Mouse (Mus musculus): ENCODE measurements at regions not wholly inside any gene's neighbourhood (a gene's known extent, or its start where the extent isn't known, plus 50 kb on each side); places are given as distances from the start of the nearest gene placed in this dataset.
"Not testable (repeated sequence)": the region's sequence is repeated elsewhere in the genome, so short reads cannot be mapped to it uniquely, and the experiment has no call there.

GRCm38 (mm10) chr14:14478159-14478558 is 77.1 kb downstream of the Olfr721-ps1 start:
- not testable (repeated sequence) for H3K27ac ChIP-seq (ENCODE audit: insufficient read depth, low read length); H3K4me3 ChIP-seq (replicated peaks; ENCODE audit: insufficient read depth, low read depth, low read length); DNase-seq; H3K27me3 ChIP-seq (ENCODE audit: control insufficient read depth, insufficient read depth, low read length); H3K4me1 ChIP-seq (ENCODE audit: control insufficient read depth, insufficient read depth, low read length)
- WGBS = 79% methylated on average over 2 of the region's 2 CpGs

GRCm38 (mm10) chr14:14481840-14482239 is 80.7 kb downstream of the Olfr721-ps1 start:
- Histone ChIP-seq H3K4me1 (ENCODE audit: control insufficient read depth, insufficient read depth, low read length) (no peaks in the 10 kb centered on the region), H3K27me3 (ENCODE audit: control insufficient read depth, insufficient read depth, low read length) (no peaks in the 10 kb centered on the region), H3K27ac (ENCODE audit: insufficient read depth, low read length) (no peak overlapping the region), H3K4me3 (replicated peaks; ENCODE audit: insufficient read depth, low read depth, low read length) (no peak overlapping the region)
- TF ChIP-seq CTCF (IDR thresholded peaks at IDR 0.05; ENCODE audit: borderline replicate concordance, insufficient read depth, low read depth, low read length) (no peak), POLR2A (IDR thresholded peaks at IDR 0.05; ENCODE audit: borderline replicate concordance, insufficient read depth, low read length) (no peak)
- peak in 1 of 2 experiments; percentile 1 for DNase-seq
- 87% methylated on average over 1 of the region's 1 CpGs for WGBS

DNA sequence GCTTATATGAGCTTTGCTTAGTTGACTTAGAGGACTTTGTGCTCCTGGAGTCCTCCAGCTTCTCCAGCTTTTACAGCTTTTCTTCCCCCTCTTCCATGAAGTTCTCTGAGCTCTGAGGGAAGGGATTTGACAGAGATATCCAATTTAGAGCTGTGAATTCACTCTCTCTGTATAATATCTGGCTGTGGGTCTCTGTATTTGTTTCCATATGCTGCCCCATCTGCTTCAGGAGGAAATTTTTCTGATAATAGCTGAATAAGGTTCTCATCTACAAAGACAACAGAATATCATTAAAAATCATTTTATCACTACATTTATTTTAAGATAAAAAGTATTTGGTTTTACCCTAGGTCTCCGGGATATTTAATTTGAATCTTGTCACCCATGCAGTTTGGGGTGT is 85.3 kb downstream of the Olfr721-ps1 start:
- H3K4me1 ChIP-seq (ENCODE audit: control insufficient read depth, insufficient read depth, low read length) = no peaks in the 10 kb centered on the region
- no peak overlapping the region for H3K27ac ChIP-seq (ENCODE audit: insufficient read depth, low read length)
- WGBS = 98% methylated on average over 1 of the region's 1 CpGs
- no peak for DNase-seq
- no peaks in the 10 kb centered on the region for H3K27me3 ChIP-seq (ENCODE audit: control insufficient read depth, insufficient read depth, low read length)
- H3K4me3 ChIP-seq (replicated peaks; ENCODE audit: insufficient read depth, low read depth, low read length) = no peak overlapping the region
- TF ChIP-seq POLR2A (IDR thresholded peaks at IDR 0.05; ENCODE audit: borderline replicate concordance, insufficient read depth, low read length) = no peak
- no peak for TF ChIP-seq CTCF (IDR thresholded peaks at IDR 0.05; ENCODE audit: borderline replicate concordance, insufficient read depth, low read depth, low read length)

GRCm38 (mm10) chr14:14490501-14490900 is 89.4 kb downstream of the Olfr721-ps1 start:
- TF ChIP-seq CTCF (IDR thresholded peaks at IDR 0.05; ENCODE audit: borderline replicate concordance, insufficient read depth, low read depth, low read length) (no peak), POLR2A (IDR thresholded peaks at IDR 0.05; ENCODE audit: borderline replicate concordance, insufficient read depth, low read length) (no peak)
- DNase-seq = no peak
- Histone ChIP-seq H3K4me3 (replicated peaks; ENCODE audit: insufficient read depth, low read depth, low read length) (no peak overlapping the region), H3K27me3 (ENCODE audit: control insufficient read depth, insufficient read depth, low read length) (no peaks in the 10 kb centered on the region), H3K4me1 (ENCODE audit: control insufficient read depth, insufficient read depth, low read length) (no peaks in the 10 kb centered on the region), H3K27ac (ENCODE audit: insufficient read depth, low read length) (no peak overlapping the region)

- H3K4me3 ChIP-seq (replicated peaks; ENCODE audit: insufficient read depth, low read depth, low read length) = no peak overlapping the region
- H3K4me1 ChIP-seq (ENCODE audit: control insufficient read depth, insufficient read depth, low read length) = no peaks in the 10 kb centered on the region
- no peaks in the 10 kb centered on the region for H3K27me3 ChIP-seq (ENCODE audit: control insufficient read depth, insufficient read depth, low read length)
- H3K27ac ChIP-seq (ENCODE audit: insufficient read depth, low read length) = no peak overlapping the region
- DNase-seq = no peak
- no peak for TF ChIP-seq POLR2A (IDR thresholded peaks at IDR 0.05; ENCODE audit: borderline replicate concordance, insufficient read depth, low read length)
- no peak for TF ChIP-seq CTCF (IDR thresholded peaks at IDR 0.05; ENCODE audit: borderline replicate concordance, insufficient read depth, low read depth, low read length)
Observed at GRCm38 (mm10) chr14:14492041-14492440, 90.9 kb downstream of the Olfr721-ps1 start.

- 84% methylated on average over 4 of the region's 4 CpGs for WGBS
- Histone ChIP-seq H3K27me3 (ENCODE audit: control insufficient read depth, insufficient read depth, low read length) (no peaks in the 10 kb centered on the region), H3K4me3 (replicated peaks; ENCODE audit: insufficient read depth, low read depth, low read length) (no peak overlapping the region), H3K4me1 (ENCODE audit: control insufficient read depth, insufficient read depth, low read length) (no peaks in the 10 kb centered on the region), H3K27ac (ENCODE audit: insufficient read depth, low read length) (no peak overlapping the region)
- no peak for TF ChIP-seq CTCF (IDR thresholded peaks at IDR 0.05; ENCODE audit: borderline replicate concordance, insufficient read depth, low read depth, low read length)
- no peak for TF ChIP-seq POLR2A (IDR thresholded peaks at IDR 0.05; ENCODE audit: borderline replicate concordance, insufficient read depth, low read length)
- DNase-seq = no peak
Observed at GRCm38 (mm10) chr14:14511927-14512326, 110.8 kb downstream of the Olfr721-ps1 start.

GRCm38 (mm10) chr14:14513056-14513455 is 112.0 kb downstream of the Olfr721-ps1 start:
- TF ChIP-seq CTCF (IDR thresholded peaks at IDR 0.05; ENCODE audit: borderline replicate concordance, insufficient read depth, low read depth, low read length) (no peak), POLR2A (IDR thresholded peaks at IDR 0.05; ENCODE audit: borderline replicate concordance, insufficient read depth, low read length) (no peak)
- Histone ChIP-seq H3K4me1 (ENCODE audit: control insufficient read depth, insufficient read depth, low read length) (no peaks in the 10 kb centered on the region), H3K27ac (ENCODE audit: insufficient read depth, low read length) (no peak overlapping the region), H3K27me3 (ENCODE audit: control insufficient read depth, insufficient read depth, low read length) (no peaks in the 10 kb centered on the region), H3K4me3 (replicated peaks; ENCODE audit: insufficient read depth, low read depth, low read length) (no peak overlapping the region)
- no peak for DNase-seq
- WGBS = over 99% methylated on average over 2 of the region's 2 CpGs

- Histone ChIP-seq H3K4me3 (replicated peaks; ENCODE audit: insufficient read depth, low read depth, low read length) (no peak overlapping the region), H3K27me3 (ENCODE audit: control insufficient read depth, insufficient read depth, low read length) (no peaks in the 10 kb centered on the region), H3K27ac (ENCODE audit: insufficient read depth, low read length) (no peak overlapping the region), H3K4me1 (ENCODE audit: control insufficient read depth, insufficient read depth, low read length) (no peaks in the 10 kb centered on the region)
- 88% methylated on average over 3 of the region's 3 CpGs for WGBS
- TF ChIP-seq POLR2A (IDR thresholded peaks at IDR 0.05; ENCODE audit: borderline replicate concordance, insufficient read depth, low read length) (no peak), CTCF (IDR thresholded peaks at IDR 0.05; ENCODE audit: borderline replicate concordance, insufficient read depth, low read depth, low read length) (no peak)
- DNase-seq = no peak
Observed at GRCm38 (mm10) chr14:14513498-14513897, 112.4 kb downstream of the Olfr721-ps1 start.
